Mouse (Mus musculus) MEL (cell line): ENCODE data around the gene AU040320. TPM values are rescaled to one million over a fixed set of nuclear protein-coding genes. Genes with fewer than 3 reads are reported as not detected.

Experiments used
- DNase-seq: peaks from one replicate; pipeline ENCODE4 v3.0.0; 2011; ENCODE audit warnings: low read depth, low spot score
- H3K27ac ChIP-seq: 2 replicates; pipeline ENCODE4 v1.5.1; 2012; ENCODE audit warnings: low read depth, mild to moderate bottlenecking, control low read depth, low read length, moderate library complexity; ENCODE audit not compliant: control insufficient read depth
- H3K27me3 ChIP-seq, 2 experiments: fragments of 150-350 bp in 1 of 2; sonication (generic) in 1 of 2; 2 replicates each; pipeline ENCODE4 v1.6.1; 2012; ENCODE audit warnings: low read length in 2 of 2, mild to moderate bottlenecking in 2 of 2, improper control_type of control experiment in 1 of 2, moderate library complexity in 1 of 2; ENCODE audit not compliant: insufficient read depth in 2 of 2, control insufficient read depth in 1 of 2
- H3K36me3 ChIP-seq, 2 experiments: 2 replicates each; pipeline ENCODE4 v1.6.1; 2012 to 2014; ENCODE audit warnings: low read length in 2 of 2, improper control_type of control experiment in 1 of 2, inconsistent platforms in 1 of 2, mild to moderate bottlenecking in 1 of 2; ENCODE audit not compliant: insufficient read depth in 2 of 2, control insufficient read depth in 1 of 2
- H3K4me1 ChIP-seq, 2 experiments: fragments of 150-350 bp in 1 of 2; sonication (generic) in 1 of 2; 2 replicates each; pipeline ENCODE4 v1.6.1; 2012; ENCODE audit warnings: low read length in 2 of 2, improper control_type of control experiment in 1 of 2, mild to moderate bottlenecking in 1 of 2; ENCODE audit not compliant: insufficient read depth in 2 of 2, control insufficient read depth in 1 of 2
- H3K4me3 ChIP-seq, 2 experiments: fragments of 150-350 bp in 1 of 2; sonication (generic) in 1 of 2; 2 replicates each; pipeline ENCODE4 v1.5.1; 2012; ENCODE audit warnings: low read depth in 2 of 2, low read length in 2 of 2, mild to moderate bottlenecking in 2 of 2, moderate library complexity in 2 of 2, control low read depth in 1 of 2, improper control_type of control experiment in 1 of 2; ENCODE audit not compliant: control insufficient read depth in 1 of 2, insufficient read depth in 1 of 2
- H3K79me2 ChIP-seq: 2 replicates; pipeline ENCODE4 v1.6.1; 2012; ENCODE audit warnings: mild to moderate bottlenecking, low read length, moderate library complexity; ENCODE audit not compliant: control insufficient read depth, poor library complexity, insufficient read depth
- H3K9ac ChIP-seq: 2 replicates; pipeline ENCODE4 v1.6.1; 2012; ENCODE audit warnings: low read depth, mild to moderate bottlenecking, control low read depth, low read length, moderate library complexity; ENCODE audit not compliant: control insufficient read depth, poor library complexity, severe bottlenecking
- H3K9me3 ChIP-seq: fragments of 150-350 bp; sonication (generic); replicated peaks from 2 replicates; pipeline ENCODE4 v1.6.1; 2012; ENCODE audit warnings: mild to moderate bottlenecking, low read length, improper control_type of control experiment, moderate library complexity; ENCODE audit not compliant: insufficient read depth
- CTCF ChIP-seq, 3 experiments: IDR thresholded peaks in 2 of 3; conservative IDR thresholded peaks in 1 of 3; 2 replicates each; pipeline ENCODE4 v1.5.1; 2011 to 2012; ENCODE audit warnings: low read length in 3 of 3, low read depth in 2 of 3, mild to moderate bottlenecking in 2 of 3, improper control_type of control experiment in 1 of 3, inconsistent platforms in 1 of 3, mixed read lengths in 1 of 3, moderate library complexity in 1 of 3; ENCODE audit not compliant: control insufficient read depth in 1 of 3, insufficient read depth in 1 of 3, poor library complexity in 1 of 3, severe bottlenecking in 1 of 3
- E2F4 ChIP-seq: IDR thresholded peaks from 2 replicates; pipeline ENCODE4 v1.6.1; 2011; ENCODE audit warnings: low read depth, low read length, improper control_type of control experiment, borderline replicate concordance
- EP300 ChIP-seq, 2 experiments: IDR thresholded peaks; 2 replicates each; pipeline ENCODE4 v1.6.1; 2011; ENCODE audit warnings: improper control_type of control experiment in 2 of 2, low read length in 2 of 2, low read depth in 1 of 2, mild to moderate bottlenecking in 1 of 2
- GABPA ChIP-seq: IDR thresholded peaks from 2 replicates; pipeline ENCODE4 v1.6.1; 2012; ENCODE audit warnings: low read depth, mild to moderate bottlenecking, inconsistent platforms, low read length, improper control_type of control experiment, moderate library complexity
- GATA1 ChIP-seq: IDR thresholded peaks from 2 replicates; pipeline ENCODE4 v1.6.1; 2011; ENCODE audit warnings: low read depth, low read length, improper control_type of control experiment
- KAT2A ChIP-seq: conservative IDR thresholded peaks from 2 replicates; pipeline ENCODE4 v1.6.1; 2012; ENCODE audit warnings: low read depth, low read length, improper control_type of control experiment, inconsistent platforms
- MAX ChIP-seq: IDR thresholded peaks from 2 replicates; pipeline ENCODE4 v1.6.1; 2011; ENCODE audit warnings: low read length, improper control_type of control experiment
- MEF2A ChIP-seq: IDR thresholded peaks from 2 replicates; pipeline ENCODE4 v1.6.1; 2014; ENCODE audit warnings: low read depth, mild to moderate bottlenecking, inconsistent platforms, low read length, improper control_type of control experiment; ENCODE audit not compliant: poor library complexity, insufficient replicate concordance, severe bottlenecking; ENCODE audit errors: extremely low read depth
- MXI1 ChIP-seq: IDR thresholded peaks from 2 replicates; pipeline ENCODE4 v1.6.1; 2011; ENCODE audit warnings: mild to moderate bottlenecking, low read depth, low read length, improper control_type of control experiment
- MYB ChIP-seq: IDR thresholded peaks from 2 replicates; pipeline ENCODE4 v1.6.1; 2011; ENCODE audit warnings: mild to moderate bottlenecking, low read depth, low read length, improper control_type of control experiment
- MYC ChIP-seq: IDR thresholded peaks from 2 replicates; pipeline ENCODE4 v1.6.1; 2011; ENCODE audit warnings: low read depth, mild to moderate bottlenecking, low read length, improper control_type of control experiment, moderate library complexity
- NRF1 ChIP-seq: IDR thresholded peaks from 2 replicates; pipeline ENCODE4 v1.6.1; 2014; ENCODE audit warnings: low read depth, mild to moderate bottlenecking, inconsistent platforms, low read length, improper control_type of control experiment, moderate library complexity; ENCODE audit not compliant: poor library complexity, insufficient read depth, severe bottlenecking
- RAD21 ChIP-seq: IDR thresholded peaks from 2 replicates; pipeline ENCODE4 v1.6.1; 2011; ENCODE audit warnings: mild to moderate bottlenecking, low read depth, low read length, improper control_type of control experiment
- RCOR1 ChIP-seq: IDR thresholded peaks from 2 replicates; pipeline ENCODE4 v1.6.1; 2012; ENCODE audit warnings: low read depth, mild to moderate bottlenecking, inconsistent platforms, low read length, improper control_type of control experiment
- SIN3A ChIP-seq: IDR thresholded peaks from 2 replicates; pipeline ENCODE4 v1.6.1; 2012; ENCODE audit warnings: low read length, improper control_type of control experiment, inconsistent platforms
- SMC3 ChIP-seq: IDR thresholded peaks from 2 replicates; pipeline ENCODE4 v1.6.1; 2011; ENCODE audit warnings: low read depth, low read length, improper control_type of control experiment
- TAL1 ChIP-seq: IDR thresholded peaks from 2 replicates; pipeline ENCODE4 v1.6.1; 2012; ENCODE audit warnings: mild to moderate bottlenecking, inconsistent platforms, low read length, moderate library complexity, mixed read lengths
- USF2 ChIP-seq, 2 experiments: IDR thresholded peaks; 2 replicates each; pipeline ENCODE4 v1.6.1; 2011 to 2012; ENCODE audit warnings: improper control_type of control experiment in 2 of 2, low read length in 2 of 2, borderline replicate concordance in 1 of 2, inconsistent platforms in 1 of 2, low read depth in 1 of 2, mild to moderate bottlenecking in 1 of 2; ENCODE audit not compliant: insufficient read depth in 1 of 2
- ZC3H11A ChIP-seq: IDR thresholded peaks from 2 replicates; pipeline ENCODE4 v1.6.1; 2012; ENCODE audit warnings: low read depth, mild to moderate bottlenecking, inconsistent platforms, low read length, improper control_type of control experiment
- ZNF384 ChIP-seq: IDR thresholded peaks from 2 replicates; pipeline ENCODE4 v1.6.1; 2012; ENCODE audit warnings: low read depth, mild to moderate bottlenecking, inconsistent platforms, low read length, improper control_type of control experiment
- polyA plus RNA-seq, 2 experiments: library from polyadenylated mRNA; stranded (reverse) in 1 of 2; unstranded in 1 of 2; fragments of >175 nt in 1 of 2; fragments of >200 nt in 1 of 2; gene quantifications; 2 replicates each; pipeline versions ENCODE4 v1.2.1 to v1.2.4; 2012; ENCODE audit warnings: low replicate concordance in 2 of 2, low read depth in 1 of 2; ENCODE audit not compliant: insufficient read length in 2 of 2, insufficient read depth in 1 of 2, missing spikeins in 1 of 2
- total RNA-seq: library from RNA; depleted of rRNA; stranded (reverse); fragments of 300-350 nt; gene quantifications from 2 replicates; pipeline ENCODE4 v1.2.3, GENCODE M21; 2012

AU040320 gene
- total and polyA plus RNA-seq, 3 experiments: 10.2 to 17.1 TPM; not detected in 1

- TF ChIP-seq ZNF384: no peak
- peak; percentile 92 for TF ChIP-seq SMC3
- TF ChIP-seq RAD21: peak; percentile 77
- no peak for TF ChIP-seq MAX
- TF ChIP-seq CTCF (IDR thresholded peaks at IDR 0.05 in 2 of 3, conservative IDR thresholded peaks at IDR 0.05 in 1 of 3; ENCODE audit: control insufficient read depth in 1 of 3, insufficient read depth in 1 of 3, low read depth in 2 of 3, low read length in 3 of 3, poor library complexity in 1 of 3, severe bottlenecking in 1 of 3): peak; percentile 93 to 95 (median 93)
- TF ChIP-seq EP300 (IDR thresholded peaks at IDR 0.05; ENCODE audit: low read depth in 1 of 2, low read length in 2 of 2): no peak
- TF ChIP-seq SIN3A: no peak
- no peak for TF ChIP-seq KAT2A
- peak; percentile 75 for TF ChIP-seq ZC3H11A
- TF ChIP-seq TAL1: no peak
- TF ChIP-seq, all 39 proteins: peak for 4
Measured at GRCm38 (mm10) chr4:126839873-126840272, 86.5 kb downstream of the AU040320 start.

GRCm38 (mm10) chr4:126840996-126841560 lies 87.7 kb downstream of the AU040320 start:
- Histone ChIP-seq H3K27ac (no peak overlapping the region), H3K4me3 (no peak overlapping the region), H3K36me3 (no peaks in the 10 kb centered on the region), H3K9ac (no peak overlapping the region), H3K27me3 (no peaks in the 10 kb centered on the region), H3K9me3 (no peaks in the 10 kb centered on the region), H3K4me1 (no peaks in the 10 kb centered on the region), H3K79me2 (no peaks in the 10 kb centered on the region)
- DNase-seq: no peak
- TF ChIP-seq E2F4 (no peak), GABPA (no peak), MAX (no peak), MEF2A (no peak), ZNF384 (no peak), RCOR1 (no peak), USF2 (IDR thresholded peaks at IDR 0.05; ENCODE audit: borderline replicate concordance in 1 of 2, insufficient read depth in 1 of 2, low read depth in 1 of 2, low read length in 2 of 2) (no peak), RAD21 (no peak), MYB (no peak), MXI1 (no peak), SIN3A (no peak), GATA1 (no peak), MYC (no peak), TAL1 (no peak), NRF1 (no peak)

More at GRCm38 (mm10) chr4:126839873-126840272, 86.5 kb downstream of the AU040320 start:
- Histone ChIP-seq H3K27me3 (no peaks in the 10 kb centered on the region), H3K9ac (no peak overlapping the region), H3K27ac (no peak overlapping the region), H3K4me3 (no peak overlapping the region), H3K79me2 (no peaks in the 10 kb centered on the region), H3K9me3 (no peaks in the 10 kb centered on the region), H3K36me3 (no peaks in the 10 kb centered on the region), H3K4me1 (no peaks in the 10 kb centered on the region)
- DNase-seq: peak; percentile 80
